Mouse (Mus musculus) ES-E14 (cell line): ENCODE data around the gene Nt5c2.

Experiments
- CHD2 ChIP-seq: IDR thresholded peaks from 2 replicates; pipeline ENCODE4 v1.6.1; 2014; ENCODE audit warnings: mild to moderate bottlenecking, low read depth, low read length, inconsistent platforms
- HCFC1 ChIP-seq: IDR thresholded peaks from 2 replicates; pipeline ENCODE4 v1.6.1; 2012; ENCODE audit warnings: low read length, inconsistent platforms, borderline replicate concordance; ENCODE audit not compliant: insufficient read depth
- MAFK ChIP-seq: IDR thresholded peaks from 2 replicates; pipeline ENCODE4 v1.6.1; 2014; ENCODE audit warnings: mild to moderate bottlenecking, low read depth, low read length, inconsistent platforms; ENCODE audit not compliant: insufficient read depth
- ZC3H11A ChIP-seq: IDR thresholded peaks from 2 replicates; pipeline ENCODE4 v1.6.1; 2012; ENCODE audit warnings: low read depth, mild to moderate bottlenecking, inconsistent platforms, low read length, borderline replicate concordance
- ZNF384 ChIP-seq: IDR thresholded peaks from 2 replicates; pipeline ENCODE4 v1.6.1; 2012; ENCODE audit warnings: low read depth, low read length, inconsistent platforms

- no peak for TF ChIP-seq CHD2
- TF ChIP-seq HCFC1, result no peak
- TF ChIP-seq MAFK, result no peak
- TF ChIP-seq ZC3H11A, result no peak
- TF ChIP-seq ZNF384, result no peak
Observed at GRCm38 (mm10) chr19:46963440-46963839, 51.5 kb downstream of the Nt5c2 start.
